Mouse (Mus musculus): ENCODE data around the gene Mgat4b.

GRCm38 (mm10) chr11:50210505-50211151, at the start of gene Mgat4b, which contains the start of gene Sqstm1:
- TF ChIP-seq POLR2A (IDR thresholded peaks at IDR 0.05; ENCODE audit: insufficient read depth, low read depth, low read length) (peak; percentile 99), CTCF (IDR thresholded peaks at IDR 0.05; ENCODE audit: insufficient read depth, low read depth, low read length) (no peak)

Data from olfactory bulb, adult 2 months (tissue).